Mouse (Mus musculus) retina, embryonic 14.5 days (tissue): ENCODE measurements at regions not wholly inside any gene's neighbourhood (a gene's known extent, or its start where the extent isn't known, plus 50 kb on each side); places are given as distances from the start of the nearest gene placed in this dataset.
"Not testable (repeated sequence)": the region's sequence is repeated elsewhere in the genome, so short reads cannot be mapped to it uniquely, and the experiment has no call there.

Experiments
- DNase-seq: peaks from one replicate; pipeline ENCODE4 v3.0.0-alpha.2; 2015; ENCODE audit warnings: low spot score

DNA sequence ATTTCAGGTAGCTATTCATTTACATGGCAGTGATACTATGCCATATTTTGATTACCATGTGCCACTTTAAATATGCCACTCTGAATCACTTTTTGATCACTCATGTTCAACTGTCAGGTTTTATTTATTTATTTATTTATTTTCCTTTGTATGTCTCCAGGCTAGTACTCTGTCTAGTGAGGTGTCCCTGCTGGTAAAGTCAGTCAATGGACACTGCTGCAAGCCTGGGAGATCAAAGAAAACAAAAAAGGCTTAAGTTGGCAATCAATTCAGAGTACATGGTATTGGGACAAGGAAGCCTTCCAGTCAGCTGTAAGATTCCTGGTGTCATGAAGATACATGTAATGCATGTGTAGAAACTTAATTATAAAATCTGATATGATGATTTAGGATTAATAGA lies 473.5 kb upstream of the Pcdh9 start:
- DNase-seq, result peak; percentile 11

DNA sequence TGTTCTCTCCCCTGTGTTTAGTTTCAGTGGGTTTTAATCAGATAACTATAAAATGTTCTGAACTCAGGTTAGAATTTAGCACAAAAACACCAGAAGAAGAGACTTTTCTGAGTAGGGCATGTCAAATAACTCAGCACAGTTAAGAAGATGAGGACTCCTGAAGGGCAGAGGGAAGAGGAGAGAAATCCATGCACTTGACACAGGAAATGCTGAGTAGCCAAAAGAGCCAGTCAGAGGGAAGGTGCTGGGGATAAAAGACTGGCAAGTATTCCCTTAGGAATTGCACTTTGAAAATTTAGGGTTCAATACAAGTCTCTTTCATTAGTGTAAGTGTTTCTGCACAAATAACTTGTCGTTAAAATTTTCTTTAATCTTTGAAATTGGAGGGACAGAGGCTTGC lies 472.4 kb upstream of the Pcdh9 start:
- DNase-seq, result peak; percentile 47

DNA sequence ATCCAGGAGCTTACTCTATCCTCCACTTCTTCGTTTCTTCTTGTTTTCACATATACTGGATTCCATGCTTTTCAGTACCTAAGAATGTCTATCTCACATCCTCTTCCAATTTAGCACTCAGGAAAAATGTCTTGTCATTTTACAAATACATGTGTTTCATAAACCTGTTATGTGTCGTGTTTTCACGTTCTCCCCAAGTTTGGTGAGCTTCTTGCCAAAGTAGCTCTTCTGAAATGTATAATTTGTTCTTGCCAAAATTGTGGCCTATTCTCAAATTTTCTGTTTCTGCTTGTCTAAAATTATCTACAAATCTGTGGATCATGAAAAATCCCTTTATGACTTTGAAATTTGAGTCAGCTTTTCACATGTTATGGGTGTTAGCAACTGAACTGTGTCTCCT lies 450.1 kb upstream of the Pcdh9 start:
- DNase-seq, result no peak

DNA sequence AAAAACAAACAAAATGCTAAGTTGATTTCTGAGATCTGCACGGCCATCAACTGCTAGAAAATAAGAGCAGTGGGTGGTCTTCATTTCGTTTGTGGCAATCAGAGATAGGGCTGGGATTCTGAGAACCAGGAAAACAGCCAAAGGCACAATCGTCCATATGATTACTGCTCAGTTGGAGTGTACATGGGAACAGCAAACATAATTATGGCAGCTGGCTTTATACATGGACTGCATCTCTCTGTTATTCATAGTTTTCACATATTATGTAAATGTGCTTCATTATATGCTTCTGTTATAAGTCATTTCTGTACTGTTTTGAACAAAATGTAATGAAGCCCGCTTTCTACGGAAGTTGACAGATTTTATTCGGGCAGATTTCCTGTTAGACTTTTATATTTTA lies 418.8 kb upstream of the Pcdh9 start:
- no peak for DNase-seq

DNA sequence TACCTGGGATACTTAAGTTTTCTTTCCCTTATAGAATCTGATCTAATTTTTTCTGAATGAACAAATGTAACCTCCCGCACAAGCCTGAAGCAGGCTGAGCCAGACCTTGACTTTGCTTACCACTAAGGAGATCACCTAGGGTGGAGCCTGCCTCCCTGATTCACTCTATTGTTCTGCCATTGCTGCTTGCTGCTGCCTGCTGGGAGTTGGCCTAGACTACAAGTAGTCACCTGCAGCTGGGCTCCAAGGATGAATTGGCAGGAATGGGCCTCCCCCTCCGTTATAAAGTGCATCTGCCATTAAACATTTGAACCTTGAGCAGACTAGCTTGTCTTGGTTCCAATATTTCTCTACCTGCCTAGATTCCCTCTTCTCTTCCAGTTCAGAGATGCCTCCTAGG lies 415.1 kb upstream of the Pcdh9 start:
- not testable (repeated sequence) for DNase-seq

DNA sequence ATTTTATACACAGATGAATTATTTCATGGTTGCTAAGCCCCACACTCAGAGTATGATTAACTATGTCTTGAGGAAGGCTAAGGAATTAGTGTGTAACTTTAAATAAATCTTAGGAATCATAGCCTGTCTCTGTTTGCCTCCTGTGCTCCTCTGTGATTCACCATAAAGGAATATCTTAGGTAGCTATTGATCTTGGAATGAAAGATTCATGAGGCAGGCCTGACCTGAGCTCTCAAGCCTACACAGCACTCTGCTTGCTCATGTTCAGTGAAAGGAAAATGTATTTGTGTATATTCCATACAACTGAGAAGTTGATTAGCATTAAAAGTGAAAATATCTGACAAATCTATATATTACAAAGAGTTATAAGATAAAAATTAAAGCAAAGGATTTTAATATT lies 403.8 kb upstream of the Pcdh9 start:
- DNase-seq, result no peak
